In genomic region chr1:131688475-131688874, GRCm38 (mm10) we compare ENCODE assay signal across 8 mouse cellular contexts. TPM values are rescaled to one million over a fixed set of nuclear protein-coding genes. Genes with fewer than 3 reads are reported as not detected.
DNase-seq lines count a peak whose midpoint lies in the region; ATAC-seq lines count a peak whose summit lies in the region.

Rab7b (plus strand) TSS chr1:131688695.

- 48% methylated on average over 8 of the region's 8 CpGs for WGBS in heart, embryonic 11.5 days (ENCODE audit: insufficient replicate concordance)
- 49% methylated on average over 8 of the region's 8 CpGs for whole genome bisulfite sequencing in embryonic facial prominence, embryonic 14.5 days

- H3K9ac ChIP-seq in heart, embryonic 11.5 days (ENCODE audit: low read depth, low read length) = no peak within 1 kb of the TSS
- H3K9ac ChIP-seq in embryonic facial prominence, embryonic 14.5 days (ENCODE audit: low read depth, low read length) = no peak within 1 kb of the TSS

- H3K36me3 ChIP-seq in heart, embryonic 11.5 days (ENCODE audit: control insufficient read depth, insufficient read depth, low read length) = no peaks in the 10 kb centered on the region
- H3K36me3 ChIP-seq in embryonic facial prominence, embryonic 14.5 days (ENCODE audit: control insufficient read depth, insufficient read depth, low read length) = no peaks in the 10 kb centered on the region

- no peak within 1 kb of the TSS for H3K4me2 ChIP-seq in heart, embryonic 11.5 days
- H3K4me2 ChIP-seq in embryonic facial prominence, embryonic 14.5 days (ENCODE audit: low read depth, low read length) = peak within 1 kb of the TSS; percentile 24; the same call in 1 of the 2 replicates

- H3K9me3 ChIP-seq in heart, embryonic 11.5 days (replicated peaks; ENCODE audit: control insufficient read depth, low read length) = no peaks in the 10 kb centered on the region
- H3K9me3 ChIP-seq in embryonic facial prominence, embryonic 14.5 days (ENCODE audit: control insufficient read depth, low read length) = no peaks in the 10 kb centered on the region

- H3K27me3 ChIP-seq in heart, embryonic 11.5 days (ENCODE audit: control insufficient read depth, insufficient read depth, low read length) = no peaks in the 10 kb centered on the region
- no peaks in the 10 kb centered on the region for H3K27me3 ChIP-seq in embryonic facial prominence, embryonic 14.5 days (replicated peaks; ENCODE audit: control insufficient read depth, insufficient read depth, low read length)

- DNase-seq in heart, adult 18-20 months = peak; percentile 85
- peak; percentile 46 for DNase-seq in embryonic facial prominence, embryonic 14.5 days (ENCODE audit: low spot score)
- DNase-seq in kidney, postnatal 14 days = peak; percentile 21
- peak; percentile 57 for DNase-seq in skeletal muscle tissue, adult 2 months (ENCODE audit: low read depth, low spot score)
- DNase-seq in thymus, postnatal 36 days = no peak
- no peak for DNase-seq in layer of hippocampus, adult 18-20 months (ENCODE audit: low spot score in 2 of 2)

- no peak for ATAC-seq in heart, embryonic 11.5 days (replicated peaks; ENCODE audit: insufficient number of reproducible peaks, low FRiP score, low TSS enrichment)
- no peak for ATAC-seq in embryonic facial prominence, embryonic 14.5 days (ENCODE audit: low read depth)
- ATAC-seq in erythroblast, adult 5-6 weeks (replicated peaks; ENCODE audit: low FRiP score, poor library complexity, severe bottlenecking) = no peak

- H3K4me1 ChIP-seq in heart, embryonic 11.5 days (ENCODE audit: control insufficient read depth, insufficient read depth, low read length) = no peaks in the 10 kb centered on the region
- H3K4me1 ChIP-seq in embryonic facial prominence, embryonic 14.5 days (ENCODE audit: control insufficient read depth, insufficient read depth, low read length) = peaks cover 10% of the 10 kb centered on the region; the same call in 1 of the 2 replicates

- H3K4me3 ChIP-seq in heart, embryonic 11.5 days (ENCODE audit: low read depth, low read length) = no peak within 1 kb of the TSS
- H3K4me3 ChIP-seq in embryonic facial prominence, embryonic 14.5 days (ENCODE audit: low read depth, low read length) = peak within 1 kb of the TSS; percentile 17; the same call in 1 of the 2 replicates

- H3K27ac ChIP-seq in heart, embryonic 11.5 days (ENCODE audit: low read depth, low read length) = no peak within 1 kb of the TSS
- H3K27ac ChIP-seq in embryonic facial prominence, embryonic 14.5 days (replicated peaks; ENCODE audit: low read depth, low read length) = peak within 1 kb of the TSS; percentile 28

RNA-seq across cellular contexts. Expression of gene Rab7b, which starts in this region (rescaled TPM):
- 1 to 10 TPM; 2.9 to 3.4 TPM for total RNA-seq in heart, adult 18-20 months (2021)
- 1.1 and 1.4 TPM in 2 replicates for polyA plus RNA-seq in heart, embryonic 11.5 days (2014; fragmentation: Nextera tagmentation; extraction: Ambion mirVana)
- polyA plus RNA-seq in embryonic facial prominence, embryonic 14.5 days (2014; fragmentation: Nextera tagmentation; extraction: Ambion mirVana) = 10.6 and 11.5 TPM in 2 replicates
- 0.58 and 1.0 TPM in 2 replicates for total RNA-seq in erythroblast, adult 5-6 weeks (2015; ENCODE audit: low replicate concordance)
- 2.6 and 7.2 TPM in 2 replicates for total RNA-seq in erythroblast, adult 5-6 weeks (2017; ENCODE audit: low replicate concordance)
- total RNA-seq in layer of hippocampus, adult 18-20 months (2021) = under 1 TPM; 0.76 to 0.77 TPM

Comparison
In these comparisons a context has a peak if more than half of its experiments do, and no peak if none do; other contexts are left out.
1. DNase-seq: peak in heart, adult 18-20 months (2 of 2), embryonic facial prominence, embryonic 14.5 days (single experiment), kidney, postnatal 14 days (single experiment) and skeletal muscle tissue, adult 2 months (single experiment); none in thymus, postnatal 36 days (0 of 2) and layer of hippocampus, adult 18-20 months (0 of 2).